Comparison of ENCODE assay signal across 16 mouse cellular contexts in the genomic region with DNA sequence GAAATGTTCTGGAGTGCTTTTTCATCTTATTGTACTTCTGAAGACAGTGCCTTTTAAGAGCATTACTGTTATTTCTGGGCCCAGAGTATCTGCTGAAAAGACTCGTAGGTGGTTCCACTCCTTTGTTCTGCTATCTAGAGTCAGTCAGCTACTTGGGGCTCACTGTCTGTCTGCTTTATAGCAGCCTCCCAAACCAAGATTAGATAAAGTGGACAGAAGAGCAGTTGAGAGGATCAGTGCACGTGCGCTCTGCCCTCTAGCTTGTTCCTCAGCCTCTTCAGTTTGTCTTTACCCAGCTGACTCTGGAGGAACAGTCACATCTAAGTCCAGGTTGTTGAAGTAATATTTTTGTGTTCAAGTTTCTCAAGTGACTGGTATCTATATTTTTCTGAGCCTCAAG. TPM values are rescaled to one million over a fixed set of nuclear protein-coding genes. Genes with fewer than 3 reads are reported as not detected.
A peak's percentile ranks its signal among the peaks of the same experiment; 100 is the strongest.
DNase-seq lines count a peak whose midpoint lies in the region; ATAC-seq and TF ChIP-seq lines count a peak whose summit lies in the region.
"Had no signal": no experiment of that assay in that cellular context is flagged by ENCODE, and none has a peak within 500 bp of the region (broad histone marks: within the 10 kb centered on the region; RNA-seq: fewer than 3 reads in every experiment).

No protein-coding gene starts in this region.

- DNase-seq in heart, adult 2 months = no peak
- no peak for DNase-seq in heart, adult 11 months
- no peak for DNase-seq in lung, embryonic 14.5 days
- no peak for DNase-seq in lung, adult 2 months
- peak; percentile 46 for DNase-seq in liver, adult 2 months (ENCODE audit: extremely low read depth, low read depth, low spot score)
- no peak for DNase-seq in neural tube, embryonic 10.5 days (ENCODE audit: extremely low spot score, low spot score)
- DNase-seq: cerebellum, adult 8-10 months; gastrocnemius, postnatal 36 days; kidney, adult 18-20 months; kidney, postnatal 14 days; layer of hippocampus, adult 9-11 months; thymus, adult 18-20 months had no signal

- peaks cover 5% of the 10 kb centered on the region for H3K4me1 ChIP-seq in heart, adult 2 months (ENCODE audit: control insufficient read depth, insufficient read depth, low read length)
- H3K4me1 ChIP-seq in lung, embryonic 14.5 days (ENCODE audit: insufficient read depth) = peaks cover 20% of the 10 kb centered on the region; the same call in 1 of the 2 replicates
- peaks cover 13% of the 10 kb centered on the region for H3K4me1 ChIP-seq in lung, adult 2 months (ENCODE audit: control insufficient read depth, insufficient read depth, low read length)
- H3K4me1 ChIP-seq in liver, adult 2 months (ENCODE audit: control insufficient read depth, insufficient read depth, low read length) = peaks cover 16% of the 10 kb centered on the region
- peaks cover 11% of the 10 kb centered on the region for H3K4me1 ChIP-seq in forebrain, embryonic 15.5 days

- intact Hi-C loops in heart, adult 2 months (cut with DNase I) = no loop called here

- H3K79me2 ChIP-seq in heart, adult 2 months (replicated peaks; ENCODE audit: control insufficient read depth, insufficient read depth, low read length) = peaks cover 3% of the 10 kb centered on the region; the same call in 1 of the 2 replicates
- H3K79me2 ChIP-seq in liver, adult 2 months (ENCODE audit: control insufficient read depth, insufficient read depth, low read length) = peaks cover 30% of the 10 kb centered on the region; the same call in 1 of the 2 replicates

- no peak for TF ChIP-seq POLR2A in heart, adult 2 months (IDR thresholded peaks at IDR 0.05; ENCODE audit: insufficient read depth, low read depth, low read length)
- TF ChIP-seq POLR2A in lung, adult 2 months (IDR thresholded peaks at IDR 0.05; ENCODE audit: borderline replicate concordance, extremely low read depth, low read depth, low read length) = no peak
- no peak for TF ChIP-seq POLR2A in liver, adult 2 months (IDR thresholded peaks at IDR 0.05; ENCODE audit: extremely low read depth, insufficient read depth, low read length)

- no peak for TF ChIP-seq CTCF in heart, adult 2 months (IDR thresholded peaks at IDR 0.05)
- TF ChIP-seq CTCF in lung, embryonic 14.5 days (IDR thresholded peaks at IDR 0.05; ENCODE audit: low read depth) = no peak
- no peak for TF ChIP-seq CTCF in lung, adult 2 months (IDR thresholded peaks at IDR 0.05; ENCODE audit: insufficient read depth, low read length)
- TF ChIP-seq CTCF in liver, adult 2 months (IDR thresholded peaks at IDR 0.05; ENCODE audit: low read depth, low read length) = no peak

- H3K9me3 ChIP-seq in lung, embryonic 14.5 days (ENCODE audit: low read depth, low read length) = no peaks in the 10 kb centered on the region
- H3K9me3 ChIP-seq in forebrain, embryonic 15.5 days = no peaks in the 10 kb centered on the region
- H3K9me3 ChIP-seq: limb, embryonic 15.5 days had no signal

- H3K36me3 ChIP-seq in heart, adult 2 months (ENCODE audit: control insufficient read depth, insufficient read depth, low read length) = peaks cover 2% of the 10 kb centered on the region
- H3K36me3 ChIP-seq in lung, embryonic 14.5 days (ENCODE audit: insufficient read depth) = no peaks in the 10 kb centered on the region
- no peaks in the 10 kb centered on the region for H3K36me3 ChIP-seq in liver, adult 2 months (ENCODE audit: control insufficient read depth, insufficient read depth, low read length)
- no peaks in the 10 kb centered on the region for H3K36me3 ChIP-seq in forebrain, embryonic 15.5 days
- H3K36me3 ChIP-seq: limb, embryonic 15.5 days had no signal

- H3K27me3 ChIP-seq in heart, adult 2 months (ENCODE audit: control insufficient read depth, insufficient read depth, low read length) = no peaks in the 10 kb centered on the region
- H3K27me3 ChIP-seq in lung, embryonic 14.5 days (ENCODE audit: insufficient read depth, low read length) = no peaks in the 10 kb centered on the region
- H3K27me3 ChIP-seq in liver, adult 2 months (ENCODE audit: control insufficient read depth, insufficient read depth, low read length) = no peaks in the 10 kb centered on the region
- no peaks in the 10 kb centered on the region for H3K27me3 ChIP-seq in forebrain, embryonic 15.5 days
- H3K27me3 ChIP-seq: limb, embryonic 15.5 days had no signal

- no peak for ATAC-seq in lung, embryonic 14.5 days (ENCODE audit: insufficient read depth)
- peak; percentile 74 for ATAC-seq in megakaryocyte-erythroid progenitor cell, adult 5-6 weeks (replicated peaks; ENCODE audit: low FRiP score, low TSS enrichment, poor library complexity, severe bottlenecking)
- no peak for ATAC-seq in forebrain, embryonic 15.5 days (replicated peaks)
- ATAC-seq: hindbrain, embryonic 16.5 days had no signal

- TF ChIP-seq EP300 in heart, adult 2 months (IDR thresholded peaks at IDR 0.05; ENCODE audit: insufficient read depth, low read depth, low read length) = no peak

- H3K9ac ChIP-seq in heart, adult 2 months (ENCODE audit: low read depth, low read length) = no peak overlapping the region
- H3K9ac ChIP-seq in lung, embryonic 14.5 days = no peak overlapping the region
- no peak overlapping the region for H3K9ac ChIP-seq in liver, adult 2 months (ENCODE audit: low read depth, low read length)
- H3K9ac ChIP-seq in forebrain, embryonic 15.5 days (replicated peaks) = no peak overlapping the region
- H3K9ac ChIP-seq: limb, embryonic 15.5 days had no signal

- peak overlapping the region; percentile 2; the same call in 1 of the 2 replicates for H3K4me2 ChIP-seq in lung, embryonic 14.5 days
- H3K4me2 ChIP-seq in forebrain, embryonic 15.5 days (replicated peaks) = no peak overlapping the region
- H3K4me2 ChIP-seq: limb, embryonic 15.5 days had no signal

- peak overlapping the region; percentile 3; the same call in 1 of the 2 replicates for H3K27ac ChIP-seq in heart, adult 2 months
- no peak overlapping the region for H3K27ac ChIP-seq in lung, embryonic 14.5 days (ENCODE audit: low read depth)
- no peak overlapping the region; the same call in 1 of the 2 replicates for H3K27ac ChIP-seq in liver, adult 2 months (replicated peaks; ENCODE audit: insufficient read depth, low read depth, low read length)
- H3K27ac ChIP-seq in forebrain, embryonic 15.5 days (replicated peaks) = no peak overlapping the region
- H3K27ac ChIP-seq: limb, embryonic 15.5 days had no signal

- WGBS in heart, adult 2 months = 58% methylated on average over 3 of the region's 3 CpGs
- WGBS in lung, embryonic 14.5 days = 46% methylated on average over 3 of the region's 3 CpGs
- WGBS in lung, adult 2 months = 53% methylated on average over 3 of the region's 3 CpGs
- 54% methylated on average over 3 of the region's 3 CpGs for WGBS in liver, adult 2 months
- WGBS in forebrain, embryonic 15.5 days = 75% methylated on average over 3 of the region's 3 CpGs

- H3K4me3 ChIP-seq in heart, adult 2 months = no peak overlapping the region
- H3K4me3 ChIP-seq in lung, embryonic 14.5 days (ENCODE audit: low read depth, low read length) = no peak overlapping the region
- H3K4me3 ChIP-seq in lung, adult 2 months (replicated peaks; ENCODE audit: extremely low read depth, low read depth, low read length) = no peak overlapping the region
- no peak overlapping the region for H3K4me3 ChIP-seq in liver, adult 2 months (ENCODE audit: insufficient read depth, low read depth, low read length)
- H3K4me3 ChIP-seq in forebrain, embryonic 15.5 days = no peak overlapping the region
- H3K4me3 ChIP-seq: limb, embryonic 15.5 days had no signal

RNA-seq across cellular contexts. Expression of a gene that starts 21.6 kb away (rescaled TPM):
- 100 to 1,000 TPM; 212 to 253 TPM for total RNA-seq in heart, adult 2 months (2021)
- 104 and 160 TPM in 2 replicates for polyA plus RNA-seq in heart, adult 2 months (2012; rRNA removed)
- 218 and 229 TPM in 2 replicates for polyA plus RNA-seq in lung, embryonic 14.5 days (2014; fragmentation: Nextera tagmentation; extraction: Ambion mirVana)
- 34.8 and 54.0 TPM in 2 replicates for polyA plus RNA-seq in lung, adult 2 months (2012; rRNA removed)
- total RNA-seq in liver, adult 2 months (2014; rRNA removed) = 877 and 924 TPM in 2 replicates
- polyA plus RNA-seq in liver, adult 2 months (2012; rRNA removed) = 231 and 284 TPM in 2 replicates
- 122 and 138 TPM in 2 replicates for total RNA-seq in megakaryocyte-erythroid progenitor cell, adult 5-6 weeks (2014; fragmentation: Nextera tagmentation)
- total RNA-seq in megakaryocyte-erythroid progenitor cell, adult 5-6 weeks (2017) = 168 and 190 TPM in 2 replicates
- polyA plus RNA-seq in forebrain, embryonic 15.5 days (2015; fragmentation: Nextera tagmentation; extraction: Ambion mirVana) = 68.6 and 74.6 TPM in 2 replicates

RNA-seq across cellular contexts. Expression of a gene that starts 21.7 kb away (rescaled TPM):
- 10 to 100 TPM; 51.6 to 69.4 TPM for total RNA-seq in heart, adult 2 months (2021)
- 26.6 and 69.2 TPM in 2 replicates for polyA plus RNA-seq in heart, adult 2 months (2012; rRNA removed)
- 82.5 and 86.9 TPM in 2 replicates for polyA plus RNA-seq in lung, embryonic 14.5 days (2014; fragmentation: Nextera tagmentation; extraction: Ambion mirVana)
- polyA plus RNA-seq in lung, adult 2 months (2012; rRNA removed) = 16.2 and 30.1 TPM in 2 replicates
- 126 and 143 TPM in 2 replicates for total RNA-seq in liver, adult 2 months (2014; rRNA removed)
- 44.8 and 55.2 TPM in 2 replicates for polyA plus RNA-seq in liver, adult 2 months (2012; rRNA removed)
- 35.0 and 45.5 TPM in 2 replicates for total RNA-seq in megakaryocyte-erythroid progenitor cell, adult 5-6 weeks (2014; fragmentation: Nextera tagmentation)
- total RNA-seq in megakaryocyte-erythroid progenitor cell, adult 5-6 weeks (2017) = 35.5 and 47.5 TPM in 2 replicates
- polyA plus RNA-seq in forebrain, embryonic 15.5 days (2015; fragmentation: Nextera tagmentation; extraction: Ambion mirVana) = 104 and 107 TPM in 2 replicates
